Mouse (Mus musculus) spleen, postnatal 14 days (tissue): ENCODE measurements around the gene Timm10b.
A peak's percentile ranks its signal among the peaks of the same experiment; 100 is the strongest.

Experiments
- DNase-seq, 2 experiments: peaks; one replicate each; pipeline ENCODE4 v3.0.0; 2021 to 2022; ENCODE audit warnings: low spot score in 2 of 2

Timm10b gene

DNA sequence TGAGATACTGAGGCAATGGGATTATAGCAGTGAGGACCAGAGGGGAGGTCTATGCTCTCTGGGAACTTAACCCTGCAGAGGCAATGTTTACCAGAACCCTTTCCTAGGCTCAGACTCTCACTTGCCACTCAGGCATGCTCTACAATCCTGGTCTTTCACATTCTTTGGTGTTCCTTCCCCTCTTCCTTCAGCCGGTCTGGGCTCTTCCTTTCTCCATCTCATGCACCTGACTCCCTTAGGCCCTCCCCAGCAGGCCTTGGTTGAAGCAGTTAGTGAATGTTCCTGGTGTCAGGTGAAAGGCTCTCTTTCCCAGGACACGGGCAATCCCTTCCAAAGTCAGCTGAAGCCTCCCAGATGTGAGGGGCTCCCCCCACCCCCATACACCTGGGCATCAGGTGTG lies at the start of gene Timm10b:
Gene Timm10b (plus strand): TSS at position 301 of the 400 bp plus-strand sequence.
- DNase-seq, result no peak

DNA sequence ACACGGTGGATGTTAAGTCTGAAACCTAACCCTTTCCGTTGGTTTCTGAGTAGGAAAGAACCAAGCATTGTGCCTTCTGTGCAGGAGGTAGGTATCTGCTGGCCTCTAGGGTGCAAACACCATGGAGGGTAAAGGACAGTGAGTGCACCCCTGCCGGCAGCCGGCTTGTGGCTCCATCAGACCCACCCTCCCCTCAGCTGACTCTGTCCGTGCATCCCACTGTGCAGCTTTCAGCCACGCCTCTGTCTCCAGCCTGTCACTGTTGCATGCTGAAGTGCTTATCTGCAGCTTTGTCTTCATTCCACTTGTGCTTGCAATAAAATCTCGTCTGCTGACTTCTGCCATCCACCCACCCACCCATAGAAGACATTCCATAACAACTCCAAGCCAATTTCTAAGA lies 49.8 kb upstream of the Timm10b start:
- DNase-seq, result no peak

DNA sequence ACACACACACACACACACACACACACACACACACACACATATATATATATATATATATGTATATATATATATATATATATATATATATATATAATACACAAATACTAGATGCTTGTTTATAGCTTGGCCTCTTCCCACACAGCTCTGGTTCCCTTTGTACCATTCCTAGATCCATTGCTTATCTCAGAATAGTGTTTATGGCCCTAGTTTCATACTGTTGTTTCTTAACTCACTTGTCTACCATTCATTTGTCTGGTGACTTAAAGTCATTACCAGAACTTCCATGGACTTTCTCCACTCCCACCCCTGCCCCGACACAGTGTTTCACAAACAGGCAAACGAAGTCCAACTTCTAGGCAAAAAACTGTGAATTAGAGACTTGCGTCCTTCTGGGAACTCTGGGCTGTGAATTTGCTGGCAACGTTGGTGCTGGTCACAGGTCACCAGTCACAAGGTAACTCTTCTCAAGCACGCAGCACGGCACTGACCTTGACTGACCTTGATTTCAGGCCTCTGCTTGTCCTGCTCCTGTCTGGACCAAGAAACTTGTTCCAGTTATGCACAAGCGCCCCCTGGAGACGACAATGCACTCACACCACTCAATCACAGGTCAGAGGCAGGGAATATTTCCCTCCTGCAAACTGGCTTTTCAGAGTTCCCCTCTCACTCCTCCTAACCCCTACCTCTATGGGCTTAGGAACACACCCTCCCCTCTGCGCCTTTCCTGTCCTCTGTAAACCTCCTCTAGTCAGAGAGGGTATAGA lies 36.8 kb upstream of the Timm10b start:
- peak in 1 of 2 experiments; percentile 38 for DNase-seq

DNA sequence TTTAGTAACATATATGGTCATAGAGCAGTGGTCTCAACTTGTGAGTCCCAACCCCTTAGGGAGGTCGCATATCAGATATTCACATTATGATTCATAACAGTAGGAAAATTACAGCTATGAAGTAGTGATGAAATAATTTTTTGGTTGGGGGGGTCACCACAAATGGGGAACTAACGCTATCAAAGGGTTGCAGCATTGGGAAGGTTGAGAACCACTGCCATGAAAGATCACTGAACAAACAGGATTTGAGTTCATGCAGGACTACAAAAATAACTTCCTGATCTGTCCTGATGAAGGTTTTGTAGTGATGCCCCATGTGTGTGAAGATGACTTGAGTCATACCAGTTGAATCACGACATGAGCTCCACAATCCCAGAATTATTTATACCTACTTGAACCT lies 31.4 kb upstream of the Timm10b start:
- no peak for DNase-seq

DNA sequence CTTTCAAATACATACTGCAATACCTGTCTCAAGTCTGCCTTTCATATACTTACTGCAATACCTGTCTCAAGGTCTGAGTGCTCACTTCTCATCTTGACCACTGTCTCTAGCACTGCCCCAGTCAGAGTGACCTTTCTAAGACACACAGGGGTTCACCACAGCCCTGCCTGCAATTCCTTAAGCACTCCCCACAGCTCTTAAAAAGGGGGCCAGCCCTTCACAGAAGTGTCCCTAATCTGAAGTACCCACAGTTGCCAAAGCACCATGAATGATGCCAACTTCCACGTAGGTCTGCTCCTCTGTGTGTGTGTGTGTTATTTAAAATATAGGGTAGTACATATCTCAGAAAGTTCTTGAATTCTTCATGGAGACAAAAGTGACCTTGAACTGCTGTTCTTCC lies 28.1 kb upstream of the Timm10b start:
- DNase-seq, result no peak

DNA sequence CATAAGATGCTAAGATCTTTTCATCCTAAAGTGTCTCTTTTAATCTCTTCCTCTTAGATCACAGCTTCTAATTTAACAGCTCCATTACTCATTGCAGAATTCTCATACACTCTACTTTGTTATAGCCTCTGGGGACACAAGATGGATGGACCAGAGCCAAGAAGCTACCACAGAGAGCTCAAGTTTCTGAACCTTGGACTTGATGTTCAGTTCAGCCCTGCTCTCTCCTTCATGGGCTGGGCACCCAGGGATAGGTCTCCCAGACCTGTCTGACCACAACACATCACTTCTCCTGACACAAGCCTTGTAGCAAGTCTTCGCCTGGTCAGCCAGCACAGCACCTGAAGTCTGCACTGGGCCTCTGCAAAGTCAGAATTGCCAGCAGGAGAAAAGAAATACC lies 25.5 kb upstream of the Timm10b start:
- DNase-seq, result no peak

DNA sequence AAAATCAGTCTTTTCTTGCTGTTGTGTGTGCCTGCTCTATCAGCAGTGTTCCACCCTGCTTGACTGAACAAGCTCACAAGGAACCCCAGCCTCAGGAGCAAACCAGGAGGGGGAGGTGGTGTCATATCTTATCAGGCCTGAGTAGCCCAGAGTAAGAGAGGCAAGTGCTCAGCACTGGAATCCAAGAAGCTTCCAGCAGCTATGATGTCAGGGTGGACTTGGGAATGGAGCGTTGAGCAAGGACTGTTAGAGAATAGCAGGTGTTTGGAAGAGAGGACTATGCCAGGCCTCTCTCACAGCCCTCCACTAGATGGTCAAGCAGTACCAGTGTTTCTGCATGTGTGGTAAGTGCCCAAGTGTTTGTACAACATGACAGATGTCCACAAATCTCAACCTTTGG lies 24.1 kb upstream of the Timm10b start:
- DNase-seq, result no peak

DNA sequence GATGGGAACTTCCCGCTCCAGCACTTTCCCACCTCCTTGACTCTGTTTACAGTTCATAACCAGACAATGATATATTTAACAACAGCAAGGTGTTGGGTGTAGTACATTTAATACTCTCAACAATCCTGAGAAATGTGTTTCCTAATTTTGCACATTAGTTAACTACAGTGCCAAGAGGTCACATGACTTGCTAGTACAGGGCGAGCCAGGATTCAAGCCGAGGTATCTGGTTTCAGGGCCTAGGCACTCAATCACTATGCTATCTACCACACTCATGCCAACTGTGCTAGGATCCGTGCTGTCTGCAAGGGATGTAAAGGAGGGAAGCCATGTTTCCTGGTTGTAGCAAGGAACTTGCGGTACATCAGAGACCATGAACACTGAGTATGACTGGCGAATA lies 23.3 kb upstream of the Timm10b start:
- DNase-seq, result no peak

DNA sequence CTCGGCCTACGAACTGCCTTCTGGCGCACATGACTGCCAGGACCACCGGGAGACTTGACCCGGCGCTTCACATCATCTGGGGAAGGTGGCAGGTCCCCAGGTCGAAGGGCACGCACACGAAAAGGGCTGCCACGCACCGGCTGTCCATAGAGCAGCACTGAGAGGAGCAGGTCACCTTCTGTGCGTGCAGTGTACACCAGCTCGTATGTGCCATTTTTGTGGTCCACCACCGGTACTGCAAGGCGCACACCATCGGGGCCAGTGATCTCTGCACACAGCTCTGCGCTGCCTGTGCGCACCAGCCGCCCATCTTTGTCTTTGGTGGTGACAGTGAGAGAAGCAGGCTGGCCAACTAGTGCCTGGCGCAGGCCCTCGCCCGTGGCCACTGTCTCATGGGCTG lies 22.0 kb upstream of the Timm10b start:
- no peak for DNase-seq

DNA sequence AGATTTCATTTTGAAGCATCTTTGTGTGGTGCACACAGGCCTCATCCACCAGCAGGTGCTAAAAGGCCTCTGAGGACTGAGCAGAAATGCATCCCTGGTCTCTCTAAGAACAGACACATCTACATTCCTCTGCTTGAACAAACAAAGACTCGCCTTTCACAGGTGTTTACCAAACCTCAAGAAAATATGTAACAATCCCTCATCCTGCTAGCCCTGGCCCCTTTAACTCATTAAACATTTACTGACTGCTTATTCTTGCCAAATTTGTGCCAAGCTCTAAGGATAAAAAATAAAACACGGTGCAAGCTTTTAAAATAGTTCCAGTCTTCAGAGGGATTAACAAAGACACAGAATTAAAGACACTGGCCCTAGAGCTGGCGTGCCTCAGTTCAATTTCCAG lies 20.2 kb upstream of the Timm10b start:
- DNase-seq, result no peak

DNA sequence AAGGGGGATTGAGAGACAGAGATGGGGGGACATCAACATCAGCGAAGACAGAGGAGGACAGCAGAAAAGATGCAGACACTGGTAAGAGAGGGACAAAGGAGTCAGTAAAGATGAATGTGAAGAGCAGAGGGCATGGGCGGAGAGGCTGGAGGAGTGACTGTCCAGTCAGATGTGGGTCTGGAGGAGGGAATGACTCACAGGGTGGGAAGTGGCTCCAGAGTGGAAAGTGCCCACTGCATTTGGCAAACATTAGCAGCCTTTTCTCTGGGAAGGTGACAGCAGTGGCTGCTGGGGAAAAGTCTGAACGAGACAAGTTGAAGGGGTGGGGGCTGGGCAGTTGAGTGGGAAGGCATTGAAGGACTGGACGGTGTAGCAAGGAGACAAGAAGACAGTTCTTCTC lies 18.8 kb upstream of the Timm10b start:
- DNase-seq, result no peak

DNA sequence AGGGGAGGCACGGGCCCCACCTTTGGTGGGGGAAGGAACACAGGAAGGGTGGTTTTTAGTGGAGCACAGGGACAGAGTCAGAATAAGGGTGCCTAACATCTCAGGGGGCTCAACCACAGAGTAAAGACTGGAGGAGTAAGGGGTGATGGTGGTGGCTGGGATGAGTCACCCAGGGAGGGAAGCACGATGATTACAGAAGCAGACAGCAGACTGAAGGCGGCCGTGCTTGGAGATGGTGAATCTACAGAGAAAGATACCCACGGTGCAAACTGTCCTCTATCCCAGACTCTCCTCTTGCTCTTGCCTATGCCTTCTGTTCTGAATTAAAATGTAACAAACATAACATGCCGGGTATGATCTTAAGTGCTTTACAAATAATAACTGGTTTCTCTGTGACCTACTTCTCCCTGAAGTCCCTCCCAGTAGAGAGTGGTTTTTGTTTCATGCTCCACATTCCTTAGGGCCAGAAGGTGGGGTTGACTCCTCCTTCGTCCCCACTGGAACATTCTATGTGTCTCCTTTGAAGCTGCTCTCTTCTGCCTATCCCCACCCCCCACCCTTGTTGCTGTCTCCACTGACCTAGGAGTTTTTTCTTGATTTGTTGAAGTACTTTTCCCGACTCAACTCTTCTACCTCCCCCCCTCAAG lies 18.1 kb upstream of the Timm10b start:
- no peak for DNase-seq

DNA sequence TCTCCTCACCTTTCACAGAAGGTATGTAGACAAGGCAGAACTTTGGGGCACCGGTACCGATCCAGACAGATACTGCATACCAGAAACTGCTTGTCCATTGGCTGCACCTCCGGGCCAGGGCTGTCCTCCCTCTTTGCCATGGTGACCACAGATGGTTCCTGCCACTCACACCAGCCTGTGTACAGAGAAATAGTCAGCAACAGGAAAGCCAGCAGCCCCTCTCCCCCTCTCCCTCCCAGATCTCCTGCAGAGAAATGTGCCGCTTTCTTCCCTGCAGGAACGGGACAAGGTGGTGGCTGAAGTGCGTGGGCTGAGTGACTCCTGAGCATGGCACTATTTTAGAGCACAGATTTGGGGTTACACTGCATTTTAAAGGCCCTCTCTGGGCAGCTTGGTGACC lies 14.5 kb upstream of the Timm10b start:
- DNase-seq, result no peak

DNA sequence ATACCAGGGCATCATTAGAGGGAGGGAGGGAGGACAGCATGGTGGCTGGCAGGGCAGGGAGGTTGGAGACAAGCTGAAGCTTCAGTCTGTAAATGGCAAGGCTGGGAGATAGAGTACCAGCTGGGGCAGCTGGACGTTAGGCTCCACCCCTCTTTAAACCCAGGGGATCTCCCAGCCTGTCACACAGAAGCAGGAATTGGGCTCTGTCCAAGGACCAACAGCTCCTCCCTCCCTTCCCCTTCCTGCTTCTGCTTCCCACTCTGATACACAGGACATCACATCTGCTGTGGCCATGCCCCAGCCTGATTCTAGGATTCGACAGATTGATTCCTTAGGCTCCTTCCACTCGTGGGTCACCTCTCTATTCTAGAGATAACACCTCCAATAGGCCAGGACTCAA lies 11.2 kb upstream of the Timm10b start:
- no peak for DNase-seq

DNA sequence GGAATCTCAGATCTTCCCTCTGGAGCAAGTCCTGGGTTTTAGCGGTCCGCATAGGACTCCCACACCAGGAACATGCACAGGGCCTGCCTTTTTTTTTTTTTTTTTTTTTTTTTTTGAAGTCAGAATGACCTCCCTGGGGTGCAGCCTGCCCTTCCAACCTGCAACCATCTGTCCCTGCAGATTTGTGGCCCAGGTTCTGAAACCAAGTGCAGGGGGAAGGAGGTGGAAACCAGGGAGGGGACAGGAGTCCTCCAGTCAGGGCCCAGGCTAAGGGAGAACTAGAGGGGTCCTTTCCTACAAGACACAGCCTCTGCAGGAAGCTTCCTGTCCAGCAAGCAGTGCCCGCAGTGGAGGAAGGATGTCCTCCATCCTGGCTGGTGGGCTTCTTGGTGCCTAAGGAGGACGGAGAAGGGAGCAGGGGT lies 7.3 kb upstream of the Timm10b start:
- no peak for DNase-seq

DNA sequence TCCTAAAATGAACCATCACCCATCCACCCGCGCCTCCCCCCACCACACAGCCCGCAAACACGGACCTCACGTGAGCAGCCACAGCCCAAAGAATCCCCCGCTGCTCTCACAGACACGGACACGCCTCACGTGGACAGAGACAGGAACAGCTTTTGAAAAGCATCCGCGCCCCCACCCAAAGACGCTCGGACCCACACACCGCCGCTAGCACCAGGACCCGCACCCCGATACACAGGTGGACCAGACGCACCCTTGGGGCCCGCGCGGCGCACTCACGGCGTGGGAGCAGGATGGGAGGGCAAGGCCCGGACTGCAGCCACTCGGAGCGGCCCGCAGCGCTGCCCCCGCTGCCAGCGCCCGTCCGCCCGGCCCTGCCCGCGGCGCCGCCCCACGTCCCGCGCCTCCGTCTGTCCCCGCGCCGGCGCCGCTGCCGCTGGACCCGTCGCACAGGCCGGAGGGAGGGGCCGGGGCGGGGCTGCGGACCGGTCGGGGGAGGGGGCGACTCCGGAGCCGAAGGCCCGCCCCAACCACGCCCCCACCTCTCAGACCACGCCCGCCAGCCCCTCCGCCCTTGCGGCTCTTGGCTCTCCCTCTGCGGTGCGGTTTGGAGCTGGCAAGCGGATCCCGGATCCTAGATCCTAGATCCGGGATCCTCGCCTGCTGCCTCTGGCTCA lies 6.6 kb upstream of the Timm10b start, which contains the start of gene Trim3:
Gene Trim3 (minus strand): TSS at position 445 of the 674 bp plus-strand sequence.
- peak; percentile 69 to 75 for DNase-seq

DNA sequence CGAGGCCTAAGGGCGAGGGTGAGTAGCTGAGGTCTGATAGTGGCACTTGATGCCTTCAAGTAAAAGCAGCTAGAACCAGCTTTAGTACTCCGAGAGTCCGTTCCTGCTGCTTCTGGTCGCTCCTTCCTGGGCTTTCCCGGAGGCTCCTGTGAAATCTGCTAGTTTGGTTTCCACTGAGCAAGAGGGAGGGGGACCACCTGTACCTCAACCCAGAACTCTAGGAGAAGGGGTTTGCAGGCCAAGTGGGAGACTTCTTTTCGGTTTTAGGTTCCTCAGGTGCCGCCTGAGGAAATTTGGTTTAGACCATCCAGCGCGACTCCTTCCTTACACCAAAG lies 6.1 kb upstream of the Timm10b start:
- no peak for DNase-seq

DNA sequence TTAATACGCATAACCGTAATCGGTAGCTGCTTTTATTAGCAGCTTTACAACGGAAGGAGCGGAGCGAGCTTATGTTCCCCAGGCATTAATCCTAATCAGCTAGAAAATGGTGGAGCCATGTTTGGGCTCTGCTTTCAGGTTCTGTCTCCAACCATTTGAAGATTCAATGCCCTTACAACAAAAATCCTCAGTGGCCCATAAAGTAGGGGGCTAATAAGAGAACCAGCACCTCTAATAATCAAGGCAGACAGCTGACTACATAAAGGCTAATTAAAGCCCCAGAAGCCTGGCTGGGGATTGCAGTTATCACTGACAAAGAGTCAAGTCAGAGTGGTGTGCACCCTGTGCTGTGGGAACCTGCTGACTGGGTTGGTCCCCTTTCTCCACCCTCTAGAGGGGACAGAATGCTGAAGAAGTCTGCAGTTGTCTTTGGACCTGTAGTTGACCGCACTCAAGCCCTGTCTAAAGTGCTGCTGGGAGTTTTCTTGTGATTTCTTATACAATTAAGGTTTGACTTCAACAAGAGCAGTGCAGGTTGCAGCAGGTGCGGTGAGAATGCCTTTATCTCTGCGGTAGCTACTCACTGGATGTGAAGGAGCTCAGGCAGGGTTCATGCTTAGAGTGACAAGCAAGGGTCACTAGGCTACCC lies 5.5 kb upstream of the Timm10b start:
- no peak for DNase-seq

DNA sequence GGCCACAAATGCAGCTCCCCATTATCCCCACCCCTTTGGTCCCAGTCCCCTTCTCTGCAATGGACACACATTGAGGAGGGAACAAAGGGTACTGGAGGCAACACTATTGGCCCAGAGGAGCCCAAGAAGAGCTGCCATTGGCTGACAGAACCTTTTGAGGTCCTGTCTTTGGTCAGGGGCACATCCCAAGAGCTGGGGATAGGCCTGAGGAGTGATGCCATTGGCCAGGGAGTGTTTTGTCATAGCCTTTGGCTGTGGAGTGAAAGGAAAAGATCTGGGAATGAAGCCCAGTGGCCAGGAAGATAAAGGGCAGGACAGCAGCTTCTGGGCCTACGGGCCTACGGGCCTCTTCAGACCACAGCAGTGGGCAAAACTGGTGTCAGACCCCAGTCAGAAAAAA lies 4.1 kb upstream of the Timm10b start:
- DNase-seq, result no peak

DNA sequence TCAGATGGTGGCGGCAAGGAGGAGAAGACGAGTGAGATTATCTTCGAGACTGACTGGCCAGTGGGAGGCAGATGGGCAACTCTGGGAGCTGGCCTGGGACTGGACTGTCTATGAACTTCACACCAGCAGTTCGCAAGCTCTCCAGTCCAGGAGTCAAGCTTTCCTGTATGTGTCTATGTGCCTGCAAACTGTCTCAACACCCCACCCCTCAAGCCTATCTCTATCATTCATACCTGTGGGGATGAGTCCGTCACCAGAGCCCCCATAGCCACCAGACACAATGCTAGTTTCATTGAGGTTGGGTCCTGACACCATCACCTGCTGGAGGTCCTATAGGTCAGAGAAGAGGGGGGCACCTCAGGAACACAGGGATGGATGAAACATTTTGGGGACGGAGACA lies 1.1 kb upstream of the Timm10b start:
- no peak for DNase-seq

DNA sequence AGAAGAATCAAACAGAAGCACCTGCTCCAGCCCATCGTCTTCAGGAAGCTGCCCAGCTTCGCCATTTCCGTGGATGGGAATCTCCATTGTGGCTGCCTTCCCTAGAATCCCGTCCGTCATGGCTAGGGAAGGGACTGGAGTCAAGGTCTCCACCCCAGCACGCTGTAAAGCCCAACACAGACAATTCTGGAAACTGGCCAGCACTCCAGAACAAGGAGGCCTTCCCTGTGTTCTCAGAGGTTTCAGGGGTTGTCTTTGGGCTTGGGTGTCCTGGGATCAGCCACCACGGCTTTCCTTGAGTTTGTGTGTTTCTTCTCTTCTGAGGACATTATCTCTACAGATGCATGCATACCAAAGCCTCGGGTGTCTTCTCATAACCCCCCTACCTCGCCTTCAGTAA lies 552 bp upstream of the Timm10b start:
- DNase-seq, result no peak

DNA sequence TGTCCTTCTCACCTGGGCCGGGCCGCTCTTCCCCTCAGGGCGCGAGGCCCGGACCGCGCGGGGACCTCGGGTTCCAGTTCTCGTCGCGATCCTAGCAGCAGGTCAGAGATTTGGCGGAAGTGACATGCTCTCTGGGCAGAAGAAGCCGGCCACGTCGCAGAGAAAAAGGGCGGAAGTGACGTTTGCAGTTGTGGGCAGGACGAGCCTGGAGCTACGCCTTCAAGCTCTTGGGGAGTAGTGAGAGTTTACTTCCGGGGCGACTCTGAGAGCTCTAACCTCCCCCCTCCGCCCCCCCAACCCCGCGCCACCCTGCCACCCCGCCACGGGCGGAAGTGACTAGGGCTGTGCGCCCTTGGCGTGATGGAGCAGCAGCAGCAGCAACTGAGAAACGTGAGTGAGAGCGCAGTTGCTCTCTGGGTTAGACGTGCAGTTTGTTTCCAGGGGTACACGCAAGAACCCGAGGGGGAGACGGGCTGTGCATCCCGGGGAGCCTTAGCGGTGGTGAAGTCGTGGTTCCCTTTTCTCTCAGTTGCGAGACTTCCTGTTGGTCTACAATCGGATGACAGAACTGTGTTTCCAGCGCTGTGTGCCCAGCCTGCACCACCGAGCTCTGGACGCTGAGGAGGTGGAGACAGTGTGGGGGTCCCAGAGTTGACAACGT lies 507 bp downstream of the Timm10b start, which contains the start of the genes Arfip2 and Gm45799:
Gene Arfip2 (minus strand): TSS at position 184 of the 661 bp plus-strand sequence.
Gene Gm45799 (plus strand): TSS at position 320 of the 661 bp plus-strand sequence.
- peak; percentile 82 to 94 for DNase-seq
